Mouse (Mus musculus): ENCODE measurements around the gene Snd1.

DNA sequence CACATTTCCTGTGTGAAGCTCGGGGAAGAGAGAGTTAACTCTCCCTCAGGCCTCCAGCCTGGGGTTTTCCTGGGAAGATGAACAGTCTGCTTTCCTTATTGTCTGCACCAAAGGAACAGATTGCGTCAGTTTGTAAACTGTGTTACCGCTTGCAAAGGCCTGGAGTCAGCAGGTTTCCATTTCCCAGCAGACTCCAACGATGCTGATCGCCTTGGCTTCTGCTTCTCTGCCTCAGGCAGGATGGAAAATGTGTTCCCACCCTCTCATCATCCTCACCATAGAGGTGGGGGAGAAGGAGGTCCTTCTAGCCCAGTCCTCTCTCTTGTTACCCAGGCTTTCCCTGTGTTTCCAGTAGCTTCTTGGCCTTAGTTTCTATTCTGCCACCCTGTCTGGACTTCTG lies 389.7 kb downstream of the Snd1 start:
- TF ChIP-seq CTCF (IDR thresholded peaks at IDR 0.05; ENCODE audit: low read depth) (no peak), EP300 (IDR thresholded peaks at IDR 0.05; ENCODE audit: low read depth) (no peak)
